Mouse (Mus musculus): ENCODE results near the gene Irs3. TPM values are rescaled to one million over a fixed set of nuclear protein-coding genes. Genes with fewer than 3 reads are reported as not detected.

Irs3 gene
- 0.79 and 1.0 TPM in 2 replicates for polyA plus RNA-seq (2012; rRNA removed)

GRCm38 (mm10) chr5:137645652-137646091 lies at the start of gene Irs3:
TSS of gene Irs3 (minus strand) at chr5:137645714.
- no peak for DNase-seq (ENCODE audit: low read depth in 1 of 2, low spot score in 2 of 2)
- Histone ChIP-seq H3K4me3 (ENCODE audit: extremely low read depth, insufficient read depth, insufficient read length) (peak within 1 kb of the TSS; percentile 48; the same call in 1 of the 2 replicates), H3K36me3 (ENCODE audit: control insufficient read depth, insufficient read depth, low read length) (peaks cover 21% of the 10 kb centered on the region), H3K27ac (ENCODE audit: insufficient read depth, low read length) (peak within 1 kb of the TSS; percentile 7; the same call in 1 of the 2 replicates), H3K27me3 (ENCODE audit: control insufficient read depth, insufficient read depth, low read length) (no peaks in the 10 kb centered on the region), H3K4me1 (ENCODE audit: control insufficient read depth, insufficient read depth, insufficient read length) (peaks cover 16% of the 10 kb centered on the region)
- 42% methylated on average over 11 of the region's 11 CpGs for WGBS
- TF ChIP-seq CTCF (IDR thresholded peaks at IDR 0.05; ENCODE audit: extremely low read depth, insufficient read depth, insufficient read length, insufficient replicate concordance) (no peak), POLR2A (IDR thresholded peaks at IDR 0.05; ENCODE audit: low read depth, low read length) (no peak)

- no peaks in the 10 kb centered on the region for H3K27me3 ChIP-seq (ENCODE audit: control insufficient read depth, insufficient read depth, low read length)
- no peak overlapping the region for H3K4me3 ChIP-seq (ENCODE audit: extremely low read depth, insufficient read depth, insufficient read length)
- no peak for DNase-seq (ENCODE audit: low read depth in 1 of 2, low spot score in 2 of 2)
- no peak for TF ChIP-seq CTCF (IDR thresholded peaks at IDR 0.05; ENCODE audit: extremely low read depth, insufficient read depth, insufficient read length, insufficient replicate concordance)
- TF ChIP-seq POLR2A (IDR thresholded peaks at IDR 0.05; ENCODE audit: low read depth, low read length), result no peak
- WGBS, result 95% methylated on average over 3 of the region's 3 CpGs
- H3K27ac ChIP-seq (ENCODE audit: insufficient read depth, low read length), result no peak overlapping the region
- no peaks in the 10 kb centered on the region for H3K36me3 ChIP-seq (ENCODE audit: control insufficient read depth, insufficient read depth, low read length)
- peaks cover 7% of the 10 kb centered on the region; the same call in 1 of the 2 replicates for H3K4me1 ChIP-seq (ENCODE audit: control insufficient read depth, insufficient read depth, insufficient read length)
These were observed 49.3 kb upstream of the Irs3 start for GRCm38 (mm10) chr5:137694796-137695195.

- Histone ChIP-seq H3K36me3 (ENCODE audit: control insufficient read depth, insufficient read depth, low read length) (no peaks in the 10 kb centered on the region), H3K27ac (ENCODE audit: insufficient read depth, low read length) (no peak overlapping the region), H3K27me3 (ENCODE audit: control insufficient read depth, insufficient read depth, low read length) (no peaks in the 10 kb centered on the region), H3K4me3 (ENCODE audit: extremely low read depth, insufficient read depth, insufficient read length) (no peak overlapping the region), H3K4me1 (ENCODE audit: control insufficient read depth, insufficient read depth, insufficient read length) (peaks cover 7% of the 10 kb centered on the region; the same call in 1 of the 2 replicates)
- 11% methylated on average over 1 of the region's 1 CpGs for WGBS
- DNase-seq (ENCODE audit: low read depth in 1 of 2, low spot score in 2 of 2), result no peak
- no peak for TF ChIP-seq POLR2A (IDR thresholded peaks at IDR 0.05; ENCODE audit: low read depth, low read length)
- no peak for TF ChIP-seq CTCF (IDR thresholded peaks at IDR 0.05; ENCODE audit: extremely low read depth, insufficient read depth, insufficient read length, insufficient replicate concordance)
These were observed 46.4 kb upstream of the Irs3 start for GRCm38 (mm10) chr5:137691881-137692280.

- H3K4me3 ChIP-seq (ENCODE audit: extremely low read depth, insufficient read depth, insufficient read length), result no peak overlapping the region
- DNase-seq (ENCODE audit: low read depth in 1 of 2, low spot score in 2 of 2), result no peak
- H3K4me1 ChIP-seq (ENCODE audit: control insufficient read depth, insufficient read depth, insufficient read length), result peaks cover 3% of the 10 kb centered on the region; the same call in 1 of the 2 replicates
- 82% methylated on average over 9 of the region's 9 CpGs for WGBS
- no peaks in the 10 kb centered on the region for H3K36me3 ChIP-seq (ENCODE audit: control insufficient read depth, insufficient read depth, low read length)
- no peak overlapping the region for H3K27ac ChIP-seq (ENCODE audit: insufficient read depth, low read length)
- H3K27me3 ChIP-seq (ENCODE audit: control insufficient read depth, insufficient read depth, low read length), result no peaks in the 10 kb centered on the region
- TF ChIP-seq CTCF (IDR thresholded peaks at IDR 0.05; ENCODE audit: extremely low read depth, insufficient read depth, insufficient read length, insufficient replicate concordance), result no peak
- TF ChIP-seq POLR2A (IDR thresholded peaks at IDR 0.05; ENCODE audit: low read depth, low read length), result no peak
These were observed 45.0 kb upstream of the Irs3 start for GRCm38 (mm10) chr5:137690531-137690930.

- H3K4me1 ChIP-seq (ENCODE audit: control insufficient read depth, insufficient read depth, insufficient read length), result peaks cover 8% of the 10 kb centered on the region
- H3K36me3 ChIP-seq (ENCODE audit: control insufficient read depth, insufficient read depth, low read length), result no peaks in the 10 kb centered on the region
- TF ChIP-seq CTCF (IDR thresholded peaks at IDR 0.05; ENCODE audit: extremely low read depth, insufficient read depth, insufficient read length, insufficient replicate concordance) (no peak), POLR2A (IDR thresholded peaks at IDR 0.05; ENCODE audit: low read depth, low read length) (no peak)
- 61% methylated on average over 3 of the region's 3 CpGs for WGBS
- no peak overlapping the region for H3K4me3 ChIP-seq (ENCODE audit: extremely low read depth, insufficient read depth, insufficient read length)
- H3K27me3 ChIP-seq (ENCODE audit: control insufficient read depth, insufficient read depth, low read length), result no peaks in the 10 kb centered on the region
- DNase-seq (ENCODE audit: low read depth in 1 of 2, low spot score in 2 of 2), result no peak
- no peak overlapping the region for H3K27ac ChIP-seq (ENCODE audit: insufficient read depth, low read length)
These were observed 44.5 kb upstream of the Irs3 start for GRCm38 (mm10) chr5:137689974-137690373.

GRCm38 (mm10) chr5:137686127-137686790 lies 40.7 kb upstream of the Irs3 start:
- 42% methylated on average over 6 of the region's 6 CpGs for WGBS

GRCm38 (mm10) chr5:137685653-137686052 lies 40.1 kb upstream of the Irs3 start:
- TF ChIP-seq POLR2A (IDR thresholded peaks at IDR 0.05; ENCODE audit: low read depth, low read length) (no peak), CTCF (IDR thresholded peaks at IDR 0.05; ENCODE audit: extremely low read depth, insufficient read depth, insufficient read length, insufficient replicate concordance) (no peak)
- no peak for DNase-seq (ENCODE audit: low read depth in 1 of 2, low spot score in 2 of 2)
- 73% methylated on average over 3 of the region's 3 CpGs for WGBS
- H3K4me1 ChIP-seq (ENCODE audit: control insufficient read depth, insufficient read depth, insufficient read length), result peaks cover 12% of the 10 kb centered on the region
- no peaks in the 10 kb centered on the region for H3K36me3 ChIP-seq (ENCODE audit: control insufficient read depth, insufficient read depth, low read length)
- H3K27ac ChIP-seq (ENCODE audit: insufficient read depth, low read length), result peak overlapping the region; percentile 57; the same call in 1 of the 2 replicates
- H3K4me3 ChIP-seq (ENCODE audit: extremely low read depth, insufficient read depth, insufficient read length), result no peak overlapping the region
- no peaks in the 10 kb centered on the region for H3K27me3 ChIP-seq (ENCODE audit: control insufficient read depth, insufficient read depth, low read length)

More at GRCm38 (mm10) chr5:137686127-137686790, 40.7 kb upstream of the Irs3 start:
- peak in 1 of 2 experiments; percentile 51 for DNase-seq (ENCODE audit: low read depth in 1 of 2, low spot score in 2 of 2)
- H3K4me3 ChIP-seq (ENCODE audit: extremely low read depth, insufficient read depth, insufficient read length), result no peak overlapping the region
- peaks cover 12% of the 10 kb centered on the region for H3K4me1 ChIP-seq (ENCODE audit: control insufficient read depth, insufficient read depth, insufficient read length)
- no peaks in the 10 kb centered on the region for H3K36me3 ChIP-seq (ENCODE audit: control insufficient read depth, insufficient read depth, low read length)
- TF ChIP-seq POLR2A (IDR thresholded peaks at IDR 0.05; ENCODE audit: low read depth, low read length) (no peak), CTCF (IDR thresholded peaks at IDR 0.05; ENCODE audit: extremely low read depth, insufficient read depth, insufficient read length, insufficient replicate concordance) (no peak)
- H3K27ac ChIP-seq (ENCODE audit: insufficient read depth, low read length), result peak overlapping the region; percentile 42
- H3K27me3 ChIP-seq (ENCODE audit: control insufficient read depth, insufficient read depth, low read length), result no peaks in the 10 kb centered on the region
